Mouse (Mus musculus) adrenal gland, postnatal 4 days (tissue): ENCODE results near the gene Psmd4. TPM values are rescaled to one million over a fixed set of nuclear protein-coding genes. Genes with fewer than 3 reads are reported as not detected.

Experiments used
- microRNA-seq: library from miRNA; unstranded; fragments of <30 nt; microRNA quantifications from one replicate; pipeline ENCODE4 v1.2.0, GENCODE M21; 2021
- total RNA-seq, 2 experiments: library from RNA; stranded (reverse); gene quantifications; 2 replicates each; pipeline ENCODE4 v1.2.3; 2021

The Psmd4 gene
- total RNA-seq, 2 experiments from 2014 or later: 243 to 263 TPM

Small RNAs within 50 kb of the gene (microRNA-seq; reads per million reads assigned to microRNA genes)
- 1.6 reads per million for gene Mir7013

Other genes starting within 250 kb of the Psmd4 start
- gene Pogz, start 205.0 kb downstream of the Psmd4 start, total RNA-seq: 10 to 100 TPM; 59.0 to 63.0 TPM
- 100 to 1,000 TPM; 326 to 345 TPM for gene Psmb4, start 155.7 kb downstream of the Psmd4 start, total RNA-seq
- gene Selenbp1, start 109.6 kb downstream of the Psmd4 start, total RNA-seq: 10 to 100 TPM; 50.8 to 55.9 TPM
- 10 to 100 TPM; 35.8 to 37.6 TPM for gene Rfx5, start 88.5 kb downstream of the Psmd4 start, total RNA-seq
- 10 to 100 TPM; 51.8 to 56.2 TPM for gene Pi4kb, start 67.9 kb downstream of the Psmd4 start, total RNA-seq
- gene Zfp687, start 27.2 kb downstream of the Psmd4 start, total RNA-seq: 10 to 100 TPM; 76.5 to 81.4 TPM
- 10 to 100 TPM; 51.6 to 54.5 TPM for gene Pip5k1a, start 64.3 kb upstream of the Psmd4 start, total RNA-seq
- gene Vps72, start 68.4 kb upstream of the Psmd4 start, total RNA-seq: 10 to 100 TPM; 89.3 to 93.0 TPM
- 1 to 10 TPM; 3.7 to 7.8 TPM for gene Tmod4, start 81.9 kb upstream of the Psmd4 start, total RNA-seq
- 10 to 100 TPM; 53.4 to 53.9 TPM for gene Scnm1, start 91.4 kb upstream of the Psmd4 start, total RNA-seq
- gene Lysmd1, start 91.5 kb upstream of the Psmd4 start, total RNA-seq: 10 to 100 TPM; 10.7 to 11.5 TPM
- gene Tnfaip8l2, start 99.7 kb upstream of the Psmd4 start, total RNA-seq: 1 to 10 TPM; 2.9 to 3.4 TPM
- gene Sema6c, start 117.8 kb upstream of the Psmd4 start, total RNA-seq: 10 to 100 TPM; 15.3 to 15.4 TPM
- 10 to 100 TPM; 33.0 to 35.0 TPM for gene Gabpb2, start 175.3 kb upstream of the Psmd4 start, total RNA-seq
- gene Cdc42se1, start 186.1 kb upstream of the Psmd4 start, total RNA-seq: 10 to 100 TPM; 82.6 to 93.1 TPM
- gene Mllt11, start 189.6 kb upstream of the Psmd4 start, total RNA-seq: 10 to 100 TPM; 18.5 to 26.7 TPM
- gene Gm128, start 199.0 kb upstream of the Psmd4 start, total RNA-seq: under 1 TPM; 0.17 to 0.25 TPM
- under 1 TPM in 1 of 2 experiments, not detected in 1; 0.90 TPM for gene Bnipl, start 208.6 kb upstream of the Psmd4 start, total RNA-seq
- gene Mindy1, start 238.7 kb upstream of the Psmd4 start, total RNA-seq: 100 to 1,000 TPM; 127 to 130 TPM
- 10 to 100 TPM; 31.6 to 32.7 TPM for gene Prune1, start 239.5 kb upstream of the Psmd4 start, total RNA-seq